Mouse (Mus musculus) spleen, postnatal 10 days (tissue): ENCODE data around the gene Fam196b.

Experiments
- DNase-seq, 2 experiments: peaks; one replicate each; pipeline ENCODE4 v3.0.0; 2021 to 2022; ENCODE audit warnings: low spot score in 2 of 2

Gene Fam196b

DNA sequence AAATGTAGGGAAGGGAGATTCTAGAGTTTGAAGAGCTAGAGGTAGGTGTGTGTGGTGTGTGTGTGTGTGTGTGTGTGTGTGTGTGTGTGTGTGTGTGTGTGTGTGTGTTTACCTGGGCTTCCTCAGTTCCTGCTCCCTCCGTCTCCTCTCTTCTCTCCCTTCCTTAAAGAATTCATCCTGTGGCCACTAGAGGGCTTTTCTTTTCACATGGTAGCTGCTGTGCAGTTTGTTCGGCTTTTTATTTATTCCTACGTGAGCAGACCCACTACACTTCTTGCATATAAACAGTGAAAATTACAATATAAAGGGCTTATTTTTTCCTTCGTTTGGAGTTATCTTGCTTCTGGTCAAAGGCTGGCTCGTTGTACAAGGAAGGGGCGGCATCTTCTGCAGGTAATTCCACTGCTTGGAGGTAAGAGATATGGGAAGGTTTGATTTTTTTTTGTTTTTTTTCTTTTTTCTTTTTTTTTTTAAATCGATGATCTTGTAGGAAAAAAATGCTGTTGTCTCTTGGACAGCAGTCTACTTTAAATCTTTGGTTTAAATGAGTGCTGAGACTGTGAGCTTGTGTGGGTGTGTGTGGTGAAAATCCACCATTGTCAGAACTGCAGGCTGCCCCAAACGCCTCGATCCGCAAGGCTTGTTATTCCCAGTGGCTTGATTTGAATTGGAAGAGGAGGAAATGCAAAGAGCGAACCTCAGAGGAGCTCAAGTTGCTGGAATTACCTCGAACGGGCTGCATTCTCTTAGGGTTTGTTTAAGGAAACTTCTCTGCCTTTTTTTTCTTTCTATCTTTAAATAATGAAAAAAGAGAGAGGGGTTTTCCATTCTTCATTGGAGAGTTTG lies at the start of gene Fam196b:
Gene Fam196b (plus strand): TSS at position 289 of the 846 bp plus-strand sequence.
- DNase-seq, result no peak

DNA sequence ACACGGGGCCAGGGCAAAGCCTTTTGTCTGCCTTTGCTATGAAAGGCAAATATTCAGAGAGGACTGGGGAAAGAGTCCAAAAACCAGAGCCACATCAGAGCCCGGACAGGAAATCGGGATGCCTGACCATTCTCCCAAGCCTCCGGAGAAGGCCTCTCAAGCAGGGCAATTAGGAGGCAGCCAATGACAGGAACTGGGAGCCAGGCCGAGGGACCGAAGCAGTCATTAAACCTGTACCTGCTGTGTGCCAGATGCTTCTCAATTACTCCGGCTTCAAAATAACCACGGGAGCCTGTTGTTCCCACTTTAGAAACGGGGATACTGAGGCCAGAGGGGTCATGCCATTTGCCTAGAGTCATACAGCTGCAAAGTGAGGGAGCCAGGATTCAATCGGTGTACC lies 42.6 kb upstream of the Fam196b start:
- no peak for DNase-seq

- peak in 1 of 2 experiments; percentile 35 for DNase-seq
These were observed 38.7 kb upstream of the Fam196b start for GRCm38 (mm10) chr11:34275941-34276340.

DNA sequence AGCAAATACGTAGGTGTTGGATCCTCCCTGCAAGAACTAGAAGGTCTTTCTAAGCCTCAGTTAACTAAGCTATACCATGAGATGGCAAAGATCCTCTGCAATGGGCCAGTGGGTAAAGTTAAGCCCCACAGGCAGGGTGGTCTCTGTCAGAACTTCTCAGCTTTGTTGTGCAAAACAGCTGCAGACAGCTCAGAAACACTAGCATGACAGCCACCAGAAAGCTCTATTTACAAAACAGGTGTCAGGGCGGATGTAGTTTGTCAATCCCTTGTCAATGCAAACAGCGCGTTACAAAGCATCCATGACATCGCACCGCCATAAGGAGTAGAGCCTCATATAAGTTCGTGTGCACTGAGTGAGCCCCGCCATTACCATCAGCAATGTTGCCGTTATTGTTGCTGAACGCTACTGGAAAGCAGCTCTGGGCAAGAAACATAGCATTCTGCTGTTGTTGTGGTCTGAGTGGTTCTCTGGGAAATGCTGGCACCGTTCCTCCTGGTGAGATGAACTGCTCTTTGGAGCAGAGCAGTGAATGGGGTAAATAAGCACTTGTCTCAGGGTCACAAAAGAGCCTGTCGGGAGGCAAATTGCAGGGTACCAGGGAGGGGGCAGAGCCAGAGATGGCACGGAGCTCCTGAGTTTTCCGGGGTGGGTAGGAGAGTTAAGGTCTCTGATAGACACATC lies 38.1 kb upstream of the Fam196b start:
- DNase-seq, result no peak

GRCm38 (mm10) chr11:34277047-34277445 lies 37.6 kb upstream of the Fam196b start:
- DNase-seq, result no peak

- no peak for DNase-seq
These were observed 30.4 kb upstream of the Fam196b start for GRCm38 (mm10) chr11:34284124-34284808.

DNA sequence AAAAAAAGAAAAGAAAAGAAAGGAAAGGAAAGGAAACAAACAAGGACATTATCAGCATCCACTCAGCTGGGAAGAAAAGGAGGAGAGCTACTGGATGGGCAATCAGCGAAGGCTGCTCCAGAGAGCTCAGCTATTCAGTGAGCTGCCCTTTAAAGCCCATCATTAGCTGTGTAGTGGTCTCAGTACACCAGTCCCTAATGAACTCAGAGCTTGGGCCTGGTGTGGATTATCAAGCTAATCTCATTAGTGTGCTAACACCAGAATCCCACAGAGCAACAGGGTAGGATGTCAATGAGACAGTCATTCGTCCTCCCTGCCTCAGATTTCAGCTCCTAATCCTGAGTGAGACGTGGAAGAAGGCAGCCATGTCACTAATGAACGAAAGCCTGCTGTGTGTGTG lies 24.4 kb upstream of the Fam196b start:
- DNase-seq, result no peak

DNA sequence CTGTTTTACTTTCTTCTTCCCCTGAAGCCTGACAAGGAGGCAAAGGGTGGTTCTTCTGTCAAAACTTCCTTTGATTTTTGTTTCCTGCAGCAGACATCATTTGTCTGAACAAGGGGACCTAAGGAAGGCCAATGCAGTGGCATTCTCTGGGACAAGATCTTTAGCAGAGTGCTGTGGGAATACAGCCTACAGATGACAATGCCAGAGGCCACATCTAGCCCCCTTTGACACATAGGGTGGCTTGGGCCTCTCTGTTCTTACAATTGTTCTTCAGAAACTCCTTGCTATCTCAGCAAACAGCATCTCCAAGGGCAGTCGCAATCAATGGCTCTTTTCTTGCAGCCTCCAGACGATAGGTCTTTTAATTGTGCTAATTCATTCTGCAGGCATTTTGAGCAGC lies 23.9 kb upstream of the Fam196b start:
- DNase-seq, result no peak

DNA sequence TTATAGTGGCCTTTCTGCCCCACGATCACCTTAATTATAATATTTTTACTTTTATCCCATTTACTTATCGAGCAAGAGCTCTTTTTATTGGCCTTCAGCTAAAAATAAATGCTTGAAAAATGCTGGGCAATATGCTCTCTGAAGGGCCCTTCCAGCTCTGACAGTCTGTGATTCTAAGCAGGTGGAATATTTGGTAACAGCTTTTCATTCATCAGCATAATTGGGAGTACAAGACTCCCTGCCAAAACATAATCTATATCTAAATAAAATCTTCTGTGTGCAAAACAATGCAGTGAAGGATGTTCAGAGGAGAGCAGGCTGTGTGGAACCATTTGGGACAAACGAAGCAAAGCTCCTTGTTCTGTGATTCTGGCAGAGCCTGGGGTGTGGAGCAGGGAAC lies 23.3 kb upstream of the Fam196b start:
- DNase-seq, result no peak

GRCm38 (mm10) chr11:34297698-34298378 lies 16.8 kb upstream of the Fam196b start:
- no peak for DNase-seq

- no peak for DNase-seq
These were observed 15.1 kb upstream of the Fam196b start for GRCm38 (mm10) chr11:34299550-34299949.

DNA sequence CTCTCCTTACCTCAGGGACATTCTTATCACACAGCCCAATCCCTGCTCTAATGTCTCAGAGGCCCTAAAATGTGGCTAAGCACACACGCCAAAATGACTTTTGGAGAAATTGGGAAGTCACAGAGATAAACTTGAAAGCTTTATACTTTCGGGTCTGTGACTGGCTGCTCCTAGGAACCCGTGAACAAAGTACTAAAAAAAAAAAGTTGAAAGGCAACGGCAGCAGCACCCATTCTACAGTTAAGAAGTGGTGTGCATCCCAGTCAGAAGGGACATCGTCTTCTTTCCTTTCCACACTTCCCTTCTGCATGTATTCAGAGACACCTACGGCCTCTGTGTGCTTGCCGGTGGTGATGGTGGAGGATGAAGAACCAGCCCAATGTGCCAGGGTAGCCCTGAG lies 14.6 kb upstream of the Fam196b start:
- DNase-seq, result no peak

- no peak for DNase-seq
These were observed 8.4 kb upstream of the Fam196b start for GRCm38 (mm10) chr11:34306231-34306630.

DNA sequence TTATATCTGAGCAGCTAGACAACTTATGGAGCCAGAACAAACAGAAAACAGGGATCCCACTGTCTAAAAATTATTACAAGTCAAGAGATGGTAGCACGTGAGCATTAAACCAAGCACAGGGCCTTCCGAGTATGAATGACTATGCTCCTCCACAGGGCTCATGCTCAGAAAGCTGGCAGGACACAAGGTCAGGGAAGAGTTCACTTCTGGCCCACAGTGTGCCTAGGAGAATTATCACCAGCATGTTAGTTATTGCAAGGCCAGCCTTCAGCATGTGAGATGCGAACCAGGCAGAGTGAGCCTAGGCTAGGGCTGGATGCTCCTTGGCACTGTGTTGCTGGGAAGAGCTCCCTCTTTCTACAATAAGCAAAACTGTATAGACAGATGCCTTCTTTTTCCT lies 5.9 kb upstream of the Fam196b start:
- DNase-seq, result no peak

GRCm38 (mm10) chr11:34309360-34309759 lies 5.3 kb upstream of the Fam196b start:
- DNase-seq, result no peak

GRCm38 (mm10) chr11:34311717-34312116 lies 2.9 kb upstream of the Fam196b start:
- no peak for DNase-seq

- DNase-seq, result no peak
These were observed 2.4 kb upstream of the Fam196b start for GRCm38 (mm10) chr11:34312208-34312607.

DNA sequence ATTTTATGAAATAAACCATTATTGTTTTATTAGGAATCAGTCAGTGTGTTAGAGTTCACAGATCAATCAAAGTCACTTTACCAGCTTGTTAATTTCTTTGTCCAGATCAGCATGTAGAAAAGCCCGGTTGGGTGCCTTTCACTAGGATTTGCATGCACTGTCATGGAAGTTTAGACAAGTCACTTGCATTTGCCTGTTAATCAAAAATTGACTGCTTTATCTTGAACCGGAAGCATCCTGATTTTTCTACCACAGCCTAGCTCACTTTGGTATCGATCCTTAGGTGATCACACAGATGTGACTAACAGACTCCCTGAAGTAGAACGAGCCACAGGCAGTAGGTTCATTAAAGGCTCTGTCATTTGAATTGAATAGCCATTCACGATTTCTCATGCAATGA lies 761 bp downstream of the Fam196b start:
- DNase-seq, result no peak

DNA sequence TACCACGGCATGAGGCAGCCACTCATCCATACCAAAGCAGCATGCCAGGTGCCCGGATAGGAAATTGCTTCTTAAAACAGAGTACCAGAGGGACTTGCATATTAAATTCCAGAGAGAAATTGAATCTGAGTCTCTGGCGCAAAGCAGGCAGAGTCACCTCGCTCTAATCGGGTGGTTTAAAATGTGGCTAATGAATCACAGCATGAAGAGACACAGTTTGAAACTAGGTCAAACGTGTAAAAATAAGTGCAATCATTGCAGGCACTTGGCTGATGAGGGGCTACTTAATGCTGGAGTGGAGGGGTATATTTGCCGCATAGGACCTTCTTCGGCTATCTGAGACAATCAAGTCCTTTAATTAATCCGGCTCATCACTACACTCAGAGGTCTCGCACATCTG lies 1.6 kb downstream of the Fam196b start:
- no peak for DNase-seq

DNA sequence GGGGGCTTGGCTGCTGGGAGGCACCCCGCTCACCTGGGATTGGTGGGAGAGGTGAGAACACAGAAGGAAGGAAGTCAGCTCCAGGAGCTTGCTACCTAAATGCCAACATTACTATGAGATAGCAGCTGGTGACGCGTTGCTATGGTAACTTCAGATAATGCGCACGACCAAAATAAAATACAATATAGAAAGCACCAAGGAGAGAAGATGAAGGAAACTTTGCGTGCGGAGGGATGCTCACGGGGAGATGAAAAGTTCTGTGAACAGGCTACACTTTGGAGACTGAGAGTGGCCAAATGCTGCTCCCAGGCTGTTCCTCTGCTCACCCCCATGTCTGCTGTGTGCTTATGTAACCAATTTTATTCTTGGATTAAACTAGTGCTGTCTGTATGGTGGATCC lies 2.4 kb downstream of the Fam196b start:
- no peak for DNase-seq

DNA sequence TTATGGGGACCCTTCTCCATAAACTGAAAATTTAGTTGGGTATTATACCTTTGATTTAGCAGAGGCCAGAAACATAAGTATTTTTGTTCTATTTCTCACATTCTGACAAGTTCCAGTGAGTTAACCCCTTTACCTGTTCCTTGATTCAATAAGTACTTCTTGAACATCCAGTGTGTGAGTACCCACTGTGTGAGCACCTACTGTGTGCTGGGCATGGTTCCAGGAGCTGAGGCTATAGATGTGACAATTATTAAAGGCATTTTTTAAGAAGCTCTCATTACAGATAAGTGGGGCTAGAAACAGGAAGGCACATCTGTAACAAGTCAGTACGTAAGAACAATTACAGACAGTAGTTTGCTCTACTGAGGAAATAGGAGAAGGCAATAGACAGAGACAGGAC lies 4.7 kb downstream of the Fam196b start:
- no peak for DNase-seq

GRCm38 (mm10) chr11:34323664-34324063 lies 9.0 kb downstream of the Fam196b start:
- no peak for DNase-seq
